Mouse (Mus musculus) ES-Bruce4 (cell line): ENCODE measurements around the gene 4933411K16Rik. TPM values are rescaled to one million over a fixed set of nuclear protein-coding genes. Genes with fewer than 3 reads are reported as not detected.

Source experiments
- H3K27ac ChIP-seq: 2 replicates; pipeline ENCODE4 v1.5.1; 2012; ENCODE audit warnings: low read length, inconsistent platforms; ENCODE audit not compliant: insufficient read depth
- H3K27me3 ChIP-seq: 2 replicates; pipeline ENCODE4 v1.6.1; 2012; ENCODE audit warnings: mild to moderate bottlenecking, low read length, inconsistent platforms; ENCODE audit not compliant: control insufficient read depth, poor library complexity, insufficient read depth, severe bottlenecking
- H3K36me3 ChIP-seq: 2 replicates; pipeline ENCODE4 v1.6.1; 2012; ENCODE audit warnings: inconsistent platforms, mild to moderate bottlenecking, low read length, moderate library complexity; ENCODE audit not compliant: control insufficient read depth, poor library complexity, insufficient read depth, severe bottlenecking
- H3K4me1 ChIP-seq: one replicate; pipeline ENCODE4 v1.8.1; 2011; ENCODE audit warnings: low read length; ENCODE audit not compliant: control insufficient read depth, insufficient read depth
- H3K4me3 ChIP-seq: 2 replicates; pipeline ENCODE4 v1.5.1; 2011; ENCODE audit warnings: low read depth, mild to moderate bottlenecking, low read length
- H3K9ac ChIP-seq: 2 replicates; pipeline ENCODE4 v1.6.1; 2012; ENCODE audit warnings: low read depth, mild to moderate bottlenecking, inconsistent platforms; ENCODE audit not compliant: poor library complexity, severe bottlenecking
- H3K9me3 ChIP-seq: replicated peaks from 2 replicates; pipeline ENCODE4 v1.6.1; 2012; ENCODE audit warnings: mild to moderate bottlenecking, low read length, inconsistent platforms; ENCODE audit not compliant: control insufficient read depth, poor library complexity, insufficient read depth, severe bottlenecking
- CTCF ChIP-seq: IDR thresholded peaks from one replicate; pipeline ENCODE4 v1.8.1; 2011; ENCODE audit warnings: low read depth, low read length
- EP300 ChIP-seq: IDR thresholded peaks from 2 replicates; pipeline ENCODE4 v1.6.1; 2011; ENCODE audit warnings: low read depth, low read length; ENCODE audit not compliant: insufficient read depth
- POLR2A ChIP-seq: IDR thresholded peaks from one replicate; pipeline ENCODE4 v1.8.1; 2011; ENCODE audit warnings: low read length; ENCODE audit not compliant: insufficient read depth
- polyA plus RNA-seq: library from polyadenylated mRNA; stranded (reverse); fragments of >200 nt; gene quantifications from 2 replicates; pipeline ENCODE4 v1.2.4, GENCODE M21; 2011; ENCODE audit warnings: low read depth; ENCODE audit not compliant: missing spikeins, insufficient read depth, insufficient read length

Gene 4933411K16Rik
- polyA plus RNA-seq, 1 experiment: not detected

GRCm38 (mm10) chr19:42055881-42056280 lies 3.8 kb downstream of the 4933411K16Rik start:
- H3K9ac ChIP-seq: no peak overlapping the region
- no peaks in the 10 kb centered on the region for H3K9me3 ChIP-seq
- no peaks in the 10 kb centered on the region for H3K36me3 ChIP-seq
- no peaks in the 10 kb centered on the region for H3K27me3 ChIP-seq
- H3K4me3 ChIP-seq: no peak overlapping the region
- H3K27ac ChIP-seq: no peak overlapping the region
- H3K4me1 ChIP-seq: no peaks in the 10 kb centered on the region
- TF ChIP-seq CTCF (no peak), POLR2A (no peak), EP300 (no peak)

- Histone ChIP-seq H3K4me3 (no peak overlapping the region), H3K27me3 (no peaks in the 10 kb centered on the region), H3K27ac (no peak overlapping the region), H3K9ac (no peak overlapping the region), H3K9me3 (no peaks in the 10 kb centered on the region), H3K4me1 (no peaks in the 10 kb centered on the region), H3K36me3 (no peaks in the 10 kb centered on the region)
- TF ChIP-seq CTCF: no peak
- no peak for TF ChIP-seq EP300
- TF ChIP-seq POLR2A: no peak
These were observed 4.8 kb downstream of the 4933411K16Rik start for GRCm38 (mm10) chr19:42056719-42057409.

GRCm38 (mm10) chr19:42058426-42058825 lies 6.4 kb downstream of the 4933411K16Rik start:
- Histone ChIP-seq H3K36me3 (no peaks in the 10 kb centered on the region), H3K27ac (no peak overlapping the region), H3K9ac (no peak overlapping the region), H3K27me3 (no peaks in the 10 kb centered on the region), H3K9me3 (no peaks in the 10 kb centered on the region), H3K4me1 (no peaks in the 10 kb centered on the region), H3K4me3 (no peak overlapping the region)
- no peak for TF ChIP-seq POLR2A
- no peak for TF ChIP-seq EP300
- no peak for TF ChIP-seq CTCF

GRCm38 (mm10) chr19:42061443-42061842 lies 9.4 kb downstream of the 4933411K16Rik start:
- Histone ChIP-seq H3K27ac (no peak overlapping the region), H3K27me3 (no peaks in the 10 kb centered on the region), H3K9ac (no peak overlapping the region), H3K36me3 (no peaks in the 10 kb centered on the region), H3K9me3 (no peaks in the 10 kb centered on the region), H3K4me3 (no peak overlapping the region), H3K4me1 (no peaks in the 10 kb centered on the region)
- TF ChIP-seq CTCF: no peak
- TF ChIP-seq EP300: no peak
- no peak for TF ChIP-seq POLR2A

- Histone ChIP-seq H3K36me3 (no peaks in the 10 kb centered on the region), H3K4me1 (no peaks in the 10 kb centered on the region), H3K27me3 (no peaks in the 10 kb centered on the region), H3K27ac (no peak overlapping the region), H3K4me3 (no peak overlapping the region), H3K9me3 (no peaks in the 10 kb centered on the region), H3K9ac (no peak overlapping the region)
- TF ChIP-seq POLR2A: no peak
These were observed 16.6 kb downstream of the 4933411K16Rik start for GRCm38 (mm10) chr19:42068441-42069240.

- H3K9ac ChIP-seq: no peak overlapping the region
- TF ChIP-seq POLR2A: no peak
- TF ChIP-seq CTCF: peak; percentile 20
- no peak for TF ChIP-seq EP300
- no peaks in the 10 kb centered on the region for H3K9me3 ChIP-seq
- no peak overlapping the region for H3K27ac ChIP-seq
- no peak overlapping the region for H3K4me3 ChIP-seq
- no peaks in the 10 kb centered on the region for H3K36me3 ChIP-seq
- H3K27me3 ChIP-seq: no peaks in the 10 kb centered on the region
- no peaks in the 10 kb centered on the region for H3K4me1 ChIP-seq
These were observed 17.1 kb downstream of the 4933411K16Rik start for GRCm38 (mm10) chr19:42069241-42069525.
